Mouse (Mus musculus) brain, embryonic 14.5 days (tissue): ENCODE results near the gene Syk. TPM values are rescaled to one million over a fixed set of nuclear protein-coding genes. Genes with fewer than 3 reads are reported as not detected.

Experiments used
- DNase-seq: peaks from one replicate; pipeline ENCODE4 v3.0.0-alpha.2; 2011; ENCODE audit warnings: low read depth
- CTCF ChIP-seq: fragments of 200-500 bp; IDR thresholded peaks from 2 replicates; pipeline ENCODE4 v1.5.1; 2012; ENCODE audit warnings: inconsistent platforms, mild to moderate bottlenecking, moderate library complexity, borderline replicate concordance; ENCODE audit not compliant: insufficient read depth, insufficient read length; ENCODE audit errors: extremely low read depth
- POLR2A ChIP-seq: fragments of 200-500 bp; IDR thresholded peaks from 2 replicates; pipeline ENCODE4 v1.6.1; 2012; ENCODE audit warnings: mild to moderate bottlenecking, inconsistent platforms, borderline replicate concordance; ENCODE audit not compliant: poor library complexity, insufficient read depth, insufficient read length, severe bottlenecking; ENCODE audit errors: extremely low read depth
- polyA plus RNA-seq: library from polyadenylated mRNA; depleted of rRNA; stranded (reverse); fragments of >200 nt; gene quantifications from 2 replicates; pipeline ENCODE4 v1.2.3, GENCODE M21; 2012

The Syk gene
- polyA plus RNA-seq, 1 experiment: 2.6 TPM

GRCm38 (mm10) chr13:52659171-52659665, 76.2 kb downstream of the Syk start:
- TF ChIP-seq POLR2A: no peak
- no peak for TF ChIP-seq CTCF
- no peak for DNase-seq

GRCm38 (mm10) chr13:52669889-52670288, 86.9 kb downstream of the Syk start:
- no peak for DNase-seq
- TF ChIP-seq CTCF (peak; percentile 29; the same call in 1 of the 2 replicates), POLR2A (no peak)

- DNase-seq: peak; percentile 5
- TF ChIP-seq POLR2A (no peak), CTCF (no peak)
These were observed 90.3 kb downstream of the Syk start for GRCm38 (mm10) chr13:52673272-52673671.

- no peak for TF ChIP-seq CTCF
- no peak for TF ChIP-seq POLR2A
- DNase-seq: no peak
These were observed 90.9 kb downstream of the Syk start for GRCm38 (mm10) chr13:52673856-52674255.

- TF ChIP-seq POLR2A: no peak
These were observed 91.9 kb downstream of the Syk start for GRCm38 (mm10) chr13:52674839-52675238.

GRCm38 (mm10) chr13:52675526-52676294, 92.7 kb downstream of the Syk start:
- TF ChIP-seq POLR2A: no peak
- no peak for TF ChIP-seq CTCF

More at GRCm38 (mm10) chr13:52674839-52675238, 91.9 kb downstream of the Syk start:
- DNase-seq: no peak

GRCm38 (mm10) chr13:52676671-52677445, 93.9 kb downstream of the Syk start:
- TF ChIP-seq CTCF: no peak
- TF ChIP-seq POLR2A: no peak
- DNase-seq: no peak

More at GRCm38 (mm10) chr13:52675526-52676294, 92.7 kb downstream of the Syk start:
- no peak for DNase-seq

- DNase-seq: peak; percentile 91
- TF ChIP-seq POLR2A (no peak), CTCF (no peak)
These were observed 96.9 kb downstream of the Syk start for GRCm38 (mm10) chr13:52679906-52680305.

- DNase-seq: peak; percentile 52
These were observed 99.1 kb downstream of the Syk start for GRCm38 (mm10) chr13:52682107-52682506.

GRCm38 (mm10) chr13:52690425-52690824, 107.5 kb downstream of the Syk start:
- no peak for TF ChIP-seq CTCF

More at GRCm38 (mm10) chr13:52682107-52682506, 99.1 kb downstream of the Syk start:
- no peak for TF ChIP-seq POLR2A
- TF ChIP-seq CTCF: no peak

GRCm38 (mm10) chr13:52692311-52692710, 109.3 kb downstream of the Syk start:
- no peak for DNase-seq
- TF ChIP-seq POLR2A (no peak), CTCF (no peak)

More at GRCm38 (mm10) chr13:52690425-52690824, 107.5 kb downstream of the Syk start:
- no peak for DNase-seq
